Mouse (Mus musculus) brain, embryonic 18.5 days (tissue): ENCODE measurements around the gene Tspan33.
"Not testable (repeated sequence)": the region's sequence is repeated elsewhere in the genome, so short reads cannot be mapped to it uniquely, and the experiment has no call there.

Experiments
- DNase-seq: peaks from one replicate; pipeline ENCODE4 v3.0.0-alpha.2; 2012; ENCODE audit warnings: low read depth, low spot score

Gene Tspan33

DNA sequence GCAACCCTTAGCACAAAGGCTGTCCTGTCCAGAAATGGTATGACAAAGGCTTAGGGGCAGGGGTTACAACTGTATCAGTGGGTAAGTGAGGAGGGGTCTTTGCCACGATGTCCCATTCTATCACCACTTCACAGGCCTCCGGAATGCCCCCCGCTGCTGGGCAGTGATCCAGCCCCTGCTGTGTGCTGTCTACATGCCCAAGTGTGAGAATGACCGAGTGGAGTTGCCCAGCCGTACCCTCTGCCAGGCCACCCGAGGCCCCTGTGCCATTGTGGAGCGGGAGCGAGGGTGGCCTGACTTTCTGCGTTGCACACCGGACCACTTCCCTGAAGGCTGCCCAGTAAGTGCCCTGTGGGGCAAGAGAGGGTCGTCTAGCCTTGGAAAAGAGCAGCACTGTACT, 59.3 kb downstream of the Tspan33 start:
- no peak for DNase-seq

DNA sequence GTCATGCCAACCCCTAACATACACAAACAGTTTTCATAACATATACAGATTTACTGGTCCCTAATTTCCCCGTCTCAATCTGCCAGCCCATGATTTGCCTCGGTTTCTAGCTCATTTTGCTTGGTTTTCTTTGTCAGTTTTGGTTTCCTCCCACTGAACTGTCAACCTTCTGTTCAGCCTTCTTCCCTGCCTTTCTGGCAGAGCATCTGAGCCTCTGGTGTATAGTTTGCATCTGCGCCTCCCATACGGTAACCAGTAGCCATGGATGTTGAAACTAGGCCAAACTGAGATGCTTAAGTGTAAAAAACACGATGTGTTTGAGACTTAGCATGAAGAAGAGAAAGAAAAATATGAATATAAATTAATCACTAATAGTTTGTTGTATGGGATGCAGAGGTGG, 62.0 kb downstream of the Tspan33 start:
- no peak for DNase-seq

DNA sequence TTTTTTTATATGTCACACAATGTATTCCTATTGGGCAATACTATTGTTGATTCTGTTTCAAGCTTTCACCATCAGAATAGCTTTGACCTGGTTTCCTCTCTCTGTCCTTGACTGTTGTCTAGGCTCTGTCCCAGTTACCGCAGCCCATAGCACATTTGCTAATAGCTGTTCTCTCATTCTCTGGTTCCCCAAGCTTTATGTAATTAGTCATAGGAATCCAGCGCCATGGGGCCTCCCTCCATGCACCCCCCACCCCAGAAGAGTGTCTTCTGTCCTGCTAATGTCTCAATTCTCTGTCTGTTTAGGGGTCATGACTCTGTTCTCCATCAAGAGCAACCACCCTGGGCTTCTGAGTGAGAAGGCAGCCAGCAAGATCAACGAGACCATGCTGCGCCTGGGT, 62.5 kb downstream of the Tspan33 start:
- DNase-seq = no peak

DNA sequence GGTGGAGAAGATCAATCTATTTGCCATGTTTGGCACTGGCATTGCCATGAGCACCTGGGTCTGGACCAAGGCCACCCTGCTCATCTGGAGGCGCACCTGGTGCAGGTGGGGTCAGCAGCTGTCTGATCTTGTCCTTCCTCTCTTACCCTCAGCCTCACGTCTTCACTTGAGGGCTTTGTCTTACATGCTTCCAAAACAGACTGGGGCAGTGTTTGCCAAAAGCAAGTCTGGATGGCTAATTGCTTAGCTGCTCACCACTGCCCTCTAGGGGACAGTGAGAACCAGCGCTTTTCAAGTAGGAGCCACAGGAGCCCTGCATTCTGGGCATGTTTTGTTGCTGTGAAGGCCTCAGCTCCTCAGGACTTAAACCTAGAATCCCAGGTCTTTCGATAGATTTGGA, 64.4 kb downstream of the Tspan33 start:
- no peak for DNase-seq

DNA sequence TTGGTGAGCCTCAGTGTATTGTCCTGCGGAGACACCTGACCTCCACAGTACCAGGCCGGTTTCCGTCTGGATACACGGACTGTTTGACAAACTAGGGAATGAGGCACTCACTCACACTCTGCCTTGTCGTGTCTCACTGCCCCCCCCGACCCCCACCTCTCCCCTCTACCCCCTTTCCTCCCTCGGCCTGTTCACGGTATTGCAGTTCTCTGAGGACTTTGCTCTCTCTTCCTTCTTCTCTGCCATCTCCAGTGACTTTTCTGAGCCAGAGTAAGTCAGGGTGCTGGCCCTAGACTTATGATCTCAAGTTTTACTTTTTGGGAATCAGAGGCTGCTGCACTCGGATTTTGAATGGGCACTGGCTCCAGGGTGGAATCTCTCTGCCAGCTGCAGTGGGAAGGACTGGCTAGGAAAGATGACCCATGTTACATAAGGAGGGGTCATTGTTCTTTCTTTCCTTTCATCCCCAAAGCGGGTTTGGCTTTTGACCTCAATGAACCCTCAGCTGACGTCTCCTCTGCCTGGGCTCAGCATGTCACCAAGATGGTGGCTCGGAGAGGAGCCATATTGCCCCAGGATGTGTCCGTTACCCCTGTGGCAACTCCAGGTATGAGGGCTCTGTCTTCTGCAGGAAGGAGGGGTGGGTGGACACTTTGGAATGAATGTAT, 65.1 kb downstream of the Tspan33 start:
- DNase-seq = no peak

DNA sequence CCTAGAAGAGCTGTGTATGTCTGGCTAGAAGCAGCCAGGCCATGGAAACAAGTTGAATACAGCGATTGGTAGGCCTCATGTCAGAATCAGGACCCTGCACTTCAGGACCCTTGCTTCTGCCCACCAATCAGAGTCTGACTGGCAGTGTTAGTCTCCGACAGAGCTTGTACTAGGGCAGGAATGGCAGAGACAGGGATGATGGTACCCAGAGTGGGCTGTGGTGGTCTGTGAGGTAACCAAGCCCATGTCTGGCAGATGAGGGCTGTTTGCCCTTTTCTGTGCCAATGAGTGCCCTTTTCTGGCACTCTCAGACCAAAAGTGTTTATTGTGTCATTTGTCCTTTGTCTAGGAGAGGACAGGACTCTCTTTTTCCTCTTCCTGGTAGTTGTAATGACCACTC, 66.4 kb downstream of the Tspan33 start:
- not testable (repeated sequence) for DNase-seq

DNA sequence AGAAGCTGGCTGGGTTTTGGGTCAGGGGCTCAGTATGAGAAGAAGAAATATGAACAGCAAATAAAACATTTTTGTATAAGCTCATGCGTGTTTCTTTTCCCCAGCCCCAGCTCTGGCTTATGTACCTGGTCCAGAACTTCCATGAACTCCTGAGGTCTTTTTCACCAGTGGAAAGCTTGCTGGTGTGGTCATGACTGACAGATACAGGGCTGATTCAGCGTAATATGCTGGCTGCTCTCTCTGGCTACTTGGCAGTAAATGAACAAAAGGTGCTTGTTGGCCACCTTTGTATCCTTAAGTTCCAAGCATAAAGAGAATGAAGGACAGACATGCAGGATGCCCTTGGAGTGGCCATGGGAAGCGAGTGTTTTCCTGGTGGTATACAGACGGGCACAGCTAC, 67.3 kb downstream of the Tspan33 start:
- DNase-seq = no peak

DNA sequence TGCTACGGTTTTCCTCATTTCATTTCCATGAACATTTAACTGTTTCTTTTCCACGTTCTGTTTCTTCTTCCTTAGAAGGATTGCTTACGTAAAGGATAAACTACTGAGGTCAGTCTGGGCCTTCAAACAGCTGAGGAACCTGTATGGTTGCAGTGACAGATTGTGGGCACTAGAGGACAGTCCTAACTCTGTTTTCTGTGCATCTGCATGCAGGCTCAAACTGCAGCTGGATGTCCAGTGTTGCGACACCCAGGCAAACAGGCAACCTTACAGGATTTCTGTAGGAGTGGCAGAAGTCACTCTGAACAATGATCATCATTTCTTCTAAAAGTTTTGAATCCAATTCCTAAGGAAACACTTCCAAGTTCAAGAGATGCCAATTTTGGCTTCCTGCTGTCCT, 68.5 kb downstream of the Tspan33 start:
- no peak for DNase-seq

DNA sequence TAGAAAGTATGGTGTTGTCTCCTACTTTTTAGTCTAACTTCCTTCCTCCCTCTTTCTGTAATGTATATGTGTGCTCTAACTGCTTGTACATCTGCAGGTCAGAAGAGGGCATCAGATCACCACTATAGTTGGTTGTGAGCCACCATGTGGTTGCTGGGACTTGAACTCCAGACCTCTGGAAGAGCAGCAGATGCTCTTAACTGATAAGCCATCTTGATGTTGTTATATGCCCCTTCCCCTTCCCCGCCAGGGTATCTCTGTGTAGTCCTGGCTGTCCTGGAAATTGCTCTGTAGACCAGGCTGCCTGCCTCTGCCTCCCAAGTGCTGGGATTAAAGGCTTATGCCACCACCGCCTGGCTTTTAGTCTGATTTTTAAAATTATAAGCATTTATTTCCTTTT, 72.9 kb downstream of the Tspan33 start:
- no peak for DNase-seq
